Mouse (Mus musculus): ENCODE results near the gene Cdh22.

Cdh22 gene

GRCm38 (mm10) chr2:165080657-165081056 lies 154.0 kb downstream of the Cdh22 start:
- no peak for DNase-seq

- DNase-seq: peak; percentile 58 to 61
Measured at GRCm38 (mm10) chr2:165078605-165079004, 156.0 kb downstream of the Cdh22 start.

GRCm38 (mm10) chr2:165078045-165078444 lies 156.6 kb downstream of the Cdh22 start:
- no peak for DNase-seq

- DNase-seq: peak in 1 of 2 experiments; percentile 46
Measured at GRCm38 (mm10) chr2:165077055-165077454, 157.6 kb downstream of the Cdh22 start.

- peak; percentile 93 to 95 for DNase-seq
Measured at GRCm38 (mm10) chr2:165074937-165075336, 159.7 kb downstream of the Cdh22 start.

GRCm38 (mm10) chr2:165074081-165074884 lies 160.4 kb downstream of the Cdh22 start:
- DNase-seq: peak; percentile 87 to 91

- DNase-seq: peak; percentile 91 to 92
Measured at GRCm38 (mm10) chr2:165073381-165073781, 161.3 kb downstream of the Cdh22 start.

GRCm38 (mm10) chr2:165070096-165070816 lies 164.4 kb downstream of the Cdh22 start:
- peak; percentile 91 to 92 for DNase-seq

- DNase-seq: peak in 1 of 2 experiments; percentile 44
Measured at GRCm38 (mm10) chr2:165068806-165069205, 165.8 kb downstream of the Cdh22 start.

GRCm38 (mm10) chr2:165064489-165064888 lies 170.2 kb downstream of the Cdh22 start:
- peak in 1 of 2 experiments; percentile 41 for DNase-seq

GRCm38 (mm10) chr2:165061638-165062433 lies 172.8 kb downstream of the Cdh22 start:
- DNase-seq: no peak

Measured in cerebellum, postnatal 10 days (tissue).